Mouse (Mus musculus) layer of hippocampus, adult 2 months (tissue): Measurements from ENCODE around the gene Sec16a. TPM values are rescaled to one million over a fixed set of nuclear protein-coding genes. Genes with fewer than 3 reads are reported as not detected.

Experiments
- DNase-seq, 2 experiments: peaks; one replicate each; pipeline ENCODE4 v3.0.0; 2022; ENCODE audit warnings: low spot score in 2 of 2
- H3K27ac ChIP-seq: fragments of 200-600 bp; 2 replicates; pipeline ENCODE4 v1.8.1; 2022
- H3K4me3 ChIP-seq: fragments of 200-600 bp; 2 replicates; pipeline ENCODE4 v1.8.1; 2022; ENCODE audit warnings: mild to moderate bottlenecking
- CTCF ChIP-seq: fragments of 200-600 bp; conservative IDR thresholded peaks from 2 replicates; pipeline ENCODE4 v1.8.1; 2022; ENCODE audit warnings: antibody characterized with exemption, mild to moderate bottlenecking, moderate library complexity
- total RNA-seq, 2 experiments: library from RNA; stranded (reverse); gene quantifications; 2 replicates each; pipeline ENCODE4 v1.2.3; 2021

The Sec16a gene
- total RNA-seq, 2 experiments from 2014 or later: 49.3 to 51.3 TPM

DNA sequence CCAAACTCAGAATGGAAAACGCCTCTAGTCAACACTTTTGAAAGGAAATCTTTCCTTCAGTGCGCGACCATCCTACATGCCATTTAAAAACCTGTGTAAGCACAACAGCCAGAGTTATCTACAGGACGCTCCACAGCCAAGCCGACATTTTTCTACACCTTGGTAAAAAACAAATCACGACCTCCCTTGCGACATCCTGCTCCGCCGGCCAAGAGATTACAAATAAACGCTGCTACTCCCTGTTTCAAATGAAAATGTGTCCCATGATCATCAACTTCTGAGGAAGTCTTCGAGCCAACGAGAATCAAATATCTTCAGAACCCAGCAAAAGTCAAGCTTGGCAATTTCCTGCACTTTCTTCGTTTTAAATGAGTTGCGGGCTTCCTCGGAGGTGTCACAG, 648 bp downstream of the Sec16a start:
- no peak for TF ChIP-seq CTCF
- no peak for DNase-seq
- Histone ChIP-seq H3K4me3 (peak overlapping the region; percentile 97), H3K27ac (peak overlapping the region; percentile 94)

DNA sequence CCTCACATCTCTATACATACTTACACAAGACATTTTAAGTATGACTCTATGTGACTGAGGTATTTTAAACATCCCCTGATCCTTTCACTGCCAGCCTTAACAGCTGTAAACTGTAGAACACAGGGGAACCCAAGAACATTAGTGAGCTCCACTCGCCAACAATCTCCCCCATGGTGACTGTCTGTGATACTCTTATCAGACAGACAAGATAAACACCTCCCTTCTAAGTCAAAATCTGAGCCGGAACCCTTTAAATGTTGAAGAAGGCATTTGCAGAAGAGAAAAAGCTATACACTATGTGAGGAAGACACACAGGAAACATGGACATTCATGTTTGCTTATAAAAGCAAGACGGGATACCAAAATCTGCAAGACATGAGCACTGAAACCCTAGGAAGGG, 1.1 kb downstream of the Sec16a start:
- DNase-seq: no peak
- 0 out of 2 replicates have a peak overlapping the region, but pooled peaks have one; percentile 94 for H3K27ac ChIP-seq
- peak overlapping the region; percentile 97 for H3K4me3 ChIP-seq
- no peak for TF ChIP-seq CTCF

GRCm38 (mm10) chr2:26442843-26443242, 2.2 kb downstream of the Sec16a start:
- no peak for TF ChIP-seq CTCF
- H3K27ac ChIP-seq: no peak overlapping the region
- no peak overlapping the region for H3K4me3 ChIP-seq
- DNase-seq: no peak

- no peak for DNase-seq
- no peak for TF ChIP-seq CTCF
- Histone ChIP-seq H3K4me3 (no peak overlapping the region), H3K27ac (no peak overlapping the region)
Measured at GRCm38 (mm10) chr2:26441688-26442087, 3.3 kb downstream of the Sec16a start.

DNA sequence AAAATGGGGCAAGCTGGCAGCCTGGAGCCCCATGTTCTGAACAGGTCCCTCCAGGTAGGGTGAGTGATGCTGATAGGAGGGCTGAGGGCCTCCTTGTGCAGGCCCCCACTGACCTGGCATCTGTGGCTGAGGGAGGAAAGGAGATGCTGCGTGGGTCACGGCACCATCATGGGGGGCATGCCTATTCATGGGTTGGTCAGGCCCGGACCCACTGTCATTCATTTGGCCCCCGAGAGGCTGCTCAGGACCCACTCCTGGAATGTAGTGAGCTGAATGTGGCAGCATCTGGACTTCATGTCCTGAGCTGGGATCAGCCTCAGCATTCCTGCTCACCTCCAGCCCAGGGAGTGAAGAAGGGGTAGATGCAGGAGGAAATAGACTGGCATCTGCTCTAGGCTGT, 3.8 kb downstream of the Sec16a start:
- no peak for TF ChIP-seq CTCF
- no peak for DNase-seq
- H3K27ac ChIP-seq: no peak overlapping the region
- H3K4me3 ChIP-seq: no peak overlapping the region

DNA sequence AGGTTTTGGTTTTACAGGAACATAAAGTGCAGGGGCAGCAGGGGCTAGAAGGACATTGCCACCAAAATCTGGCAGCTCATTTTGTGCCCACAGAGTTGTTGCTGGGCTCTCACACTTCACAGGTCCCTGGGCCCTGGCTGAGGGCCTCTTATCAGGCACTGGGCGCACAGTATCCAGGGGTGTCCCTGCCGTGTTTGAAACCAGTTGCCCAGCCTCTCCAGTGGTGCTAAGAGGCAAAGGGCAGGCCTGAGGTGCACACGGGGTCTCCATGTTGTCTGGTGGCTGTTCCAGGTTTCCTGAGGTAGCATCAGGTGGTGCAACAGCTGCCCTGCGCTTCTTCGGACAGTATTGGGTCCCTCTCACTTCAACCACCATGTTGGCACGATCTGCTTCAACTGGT, 5.3 kb downstream of the Sec16a start:
- TF ChIP-seq CTCF: no peak
- Histone ChIP-seq H3K27ac (no peak overlapping the region), H3K4me3 (no peak overlapping the region)
- DNase-seq: no peak

- no peak overlapping the region for H3K4me3 ChIP-seq
- DNase-seq: no peak
- TF ChIP-seq CTCF: no peak
- H3K27ac ChIP-seq: peak overlapping the region; percentile 82; the same call in 1 of the 2 replicates
Measured at GRCm38 (mm10) chr2:26438373-26438772, 6.6 kb downstream of the Sec16a start.

GRCm38 (mm10) chr2:26437221-26437620, 7.8 kb downstream of the Sec16a start:
- peak overlapping the region; percentile 82 for H3K27ac ChIP-seq
- DNase-seq: peak; percentile 42 to 54
- TF ChIP-seq CTCF: no peak; the same call in 1 of the 2 replicates

GRCm38 (mm10) chr2:26434791-26435572, 10.0 kb downstream of the Sec16a start:
- Histone ChIP-seq H3K4me3 (no peak overlapping the region), H3K27ac (no peak overlapping the region)
- no peak for DNase-seq
- TF ChIP-seq CTCF: no peak

More at GRCm38 (mm10) chr2:26437221-26437620, 7.8 kb downstream of the Sec16a start:
- peak overlapping the region; percentile 1; the same call in 1 of the 2 replicates for H3K4me3 ChIP-seq

- DNase-seq: no peak
- Histone ChIP-seq H3K4me3 (no peak overlapping the region), H3K27ac (no peak overlapping the region)
- TF ChIP-seq CTCF: peak; percentile 26; the same call in 1 of the 2 replicates
Measured at GRCm38 (mm10) chr2:26429851-26430250, 15.2 kb downstream of the Sec16a start.

- Histone ChIP-seq H3K27ac (no peak overlapping the region), H3K4me3 (no peak overlapping the region)
- TF ChIP-seq CTCF: no peak
- DNase-seq: no peak
Measured at GRCm38 (mm10) chr2:26424541-26424940, 20.5 kb downstream of the Sec16a start.

- no peak for TF ChIP-seq CTCF
- Histone ChIP-seq H3K4me3 (no peak overlapping the region), H3K27ac (no peak overlapping the region)
- DNase-seq: no peak
Measured at GRCm38 (mm10) chr2:26423086-26423485, 21.9 kb downstream of the Sec16a start.

DNA sequence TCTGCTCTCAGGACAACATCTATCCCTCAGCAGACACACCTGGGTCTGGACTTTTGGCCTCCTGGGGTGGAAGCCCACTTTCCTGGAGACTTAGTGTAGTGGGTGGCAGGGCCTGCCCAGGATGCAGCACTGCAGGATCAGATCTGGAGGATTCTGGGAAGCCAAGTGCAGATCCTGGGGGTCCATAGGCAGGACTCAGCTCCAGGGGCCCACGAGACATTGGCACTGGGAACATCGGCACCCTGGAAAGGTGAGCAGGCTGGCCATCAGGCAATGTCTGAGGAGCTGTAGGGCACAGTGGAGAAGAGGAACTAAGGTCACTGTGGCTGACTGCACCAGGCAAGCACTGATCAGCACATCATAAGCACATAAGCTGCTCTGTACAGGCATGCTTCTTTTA, 23.0 kb downstream of the Sec16a start:
- Histone ChIP-seq H3K4me3 (no peak overlapping the region), H3K27ac (no peak overlapping the region)
- no peak for DNase-seq
- no peak for TF ChIP-seq CTCF

- Histone ChIP-seq H3K27ac (no peak overlapping the region), H3K4me3 (no peak overlapping the region)
- DNase-seq: no peak
- no peak for TF ChIP-seq CTCF
Measured at GRCm38 (mm10) chr2:26418120-26418519, 26.9 kb downstream of the Sec16a start.

DNA sequence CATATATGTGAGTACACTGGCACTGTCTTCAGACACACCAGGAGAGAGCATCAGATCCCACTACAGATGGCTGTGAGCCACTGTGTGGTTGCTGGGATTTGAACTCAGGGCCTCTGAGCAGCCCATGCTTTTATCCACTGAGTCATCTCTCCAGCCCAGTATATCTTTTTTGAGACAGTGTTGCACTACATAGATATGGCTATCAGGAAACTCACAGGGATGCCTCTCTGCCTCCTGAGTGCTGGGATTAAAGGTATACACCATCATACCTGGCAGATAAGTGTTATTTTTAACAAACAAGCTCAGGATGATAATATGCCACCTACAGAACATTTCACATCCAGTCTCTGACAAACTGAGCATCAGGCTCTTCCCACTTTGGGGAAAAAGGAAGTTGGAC, 27.9 kb downstream of the Sec16a start:
- DNase-seq: no peak
- Histone ChIP-seq H3K27ac (no peak overlapping the region), H3K4me3 (no peak overlapping the region)
- no peak for TF ChIP-seq CTCF
